Comparison of ENCODE assay signal across 11 mouse cellular contexts in genomic region chr13:110747223-110747868, GRCm38 (mm10).
DNase-seq lines count a peak whose midpoint lies in the region; ATAC-seq and TF ChIP-seq lines count a peak whose summit lies in the region.
"Had no signal": no experiment of that assay in that cellular context is flagged by ENCODE, and none has a peak within 500 bp of the region (broad histone marks: within the 10 kb centered on the region; RNA-seq: fewer than 3 reads in every experiment).

No protein-coding gene starts in this region.

- no peaks in the 10 kb centered on the region for H3K4me1 ChIP-seq in forebrain, postnatal 0 days (ENCODE audit: insufficient read depth)
- no peaks in the 10 kb centered on the region for H3K4me1 ChIP-seq in forebrain, embryonic 10.5 days
- H3K4me1 ChIP-seq in lung, embryonic 16.5 days (replicated peaks; ENCODE audit: control insufficient read depth, insufficient read depth, low read length): peaks cover 9% of the 10 kb centered on the region
- H3K4me1 ChIP-seq in hindbrain, embryonic 12.5 days: peaks cover 5% of the 10 kb centered on the region; the same call in 1 of the 2 replicates

- DNase-seq in forebrain, postnatal 0 days: peak; percentile 18
- no peak for DNase-seq in forebrain, embryonic 10.5 days (ENCODE audit: extremely low spot score, low spot score)
- peak; percentile 7 for DNase-seq in gastrocnemius, postnatal 10 days
- peak; percentile 4 for DNase-seq in kidney, adult 18-20 months
- no peak for DNase-seq in MN1 (ENCODE audit: low spot score)
- DNase-seq in left cerebral cortex, adult 8-10 months (ENCODE audit: low spot score in 2 of 2): no peak
- DNase-seq: adrenal gland, adult 2 months; thymus, postnatal 4 days had no signal

- no peak overlapping the region for H3K27ac ChIP-seq in forebrain, postnatal 0 days (ENCODE audit: low read depth, low read length)
- H3K27ac ChIP-seq in forebrain, embryonic 10.5 days: no peak overlapping the region
- H3K27ac ChIP-seq in lung, embryonic 16.5 days (ENCODE audit: low read length): peak overlapping the region; percentile 78
- H3K27ac ChIP-seq in hindbrain, embryonic 12.5 days: no peak overlapping the region
- H3K27ac ChIP-seq: embryonic facial prominence, embryonic 13.5 days had no signal

- ATAC-seq in forebrain, postnatal 0 days: no peak
- ATAC-seq in lung, embryonic 16.5 days (ENCODE audit: low read depth): peak; percentile 93
- no peak for ATAC-seq in hindbrain, embryonic 12.5 days (ENCODE audit: low FRiP score)

- H3K9ac ChIP-seq in forebrain, postnatal 0 days: no peak overlapping the region
- no peak overlapping the region for H3K9ac ChIP-seq in lung, embryonic 16.5 days (ENCODE audit: low read length)
- no peak overlapping the region for H3K9ac ChIP-seq in hindbrain, embryonic 12.5 days
- H3K9ac ChIP-seq: embryonic facial prominence, embryonic 13.5 days had no signal

- no peaks in the 10 kb centered on the region for H3K9me3 ChIP-seq in forebrain, postnatal 0 days (ENCODE audit: low read length)
- no peaks in the 10 kb centered on the region for H3K9me3 ChIP-seq in forebrain, embryonic 10.5 days
- no peaks in the 10 kb centered on the region for H3K9me3 ChIP-seq in lung, embryonic 16.5 days (ENCODE audit: control insufficient read depth, low read length)
- H3K9me3 ChIP-seq in hindbrain, embryonic 12.5 days (replicated peaks): no peaks in the 10 kb centered on the region
- H3K9me3 ChIP-seq: embryonic facial prominence, embryonic 13.5 days had no signal

- no peak for TF ChIP-seq CTCF in forebrain, postnatal 0 days (IDR thresholded peaks at IDR 0.05; ENCODE audit: low read depth)

- WGBS in forebrain, postnatal 0 days: 30% methylated on average over 6 of the region's 6 CpGs
- WGBS in forebrain, embryonic 10.5 days: 68% methylated on average over 6 of the region's 6 CpGs
- 14% methylated on average over 6 of the region's 6 CpGs for WGBS in lung, embryonic 16.5 days
- 62% methylated on average over 6 of the region's 6 CpGs for WGBS in hindbrain, embryonic 12.5 days

- no peak overlapping the region for H3K4me2 ChIP-seq in forebrain, postnatal 0 days (ENCODE audit: low read depth)
- H3K4me2 ChIP-seq in lung, embryonic 16.5 days (ENCODE audit: low read depth, low read length): no peak overlapping the region
- no peak overlapping the region for H3K4me2 ChIP-seq in hindbrain, embryonic 12.5 days (replicated peaks)
- H3K4me2 ChIP-seq: embryonic facial prominence, embryonic 13.5 days had no signal

- no peaks in the 10 kb centered on the region for H3K36me3 ChIP-seq in forebrain, postnatal 0 days (ENCODE audit: insufficient read depth)
- H3K36me3 ChIP-seq in forebrain, embryonic 10.5 days (replicated peaks): no peaks in the 10 kb centered on the region
- no peaks in the 10 kb centered on the region for H3K36me3 ChIP-seq in lung, embryonic 16.5 days (ENCODE audit: control insufficient read depth, insufficient read depth, low read length)
- H3K36me3 ChIP-seq in hindbrain, embryonic 12.5 days: no peaks in the 10 kb centered on the region
- H3K36me3 ChIP-seq: embryonic facial prominence, embryonic 13.5 days had no signal

- H3K27me3 ChIP-seq in forebrain, postnatal 0 days (ENCODE audit: insufficient read depth, low read length): no peaks in the 10 kb centered on the region
- no peaks in the 10 kb centered on the region for H3K27me3 ChIP-seq in forebrain, embryonic 10.5 days (ENCODE audit: poor library complexity, severe bottlenecking)
- no peaks in the 10 kb centered on the region for H3K27me3 ChIP-seq in lung, embryonic 16.5 days (ENCODE audit: control insufficient read depth, insufficient read depth, low read depth, low read length)
- no peaks in the 10 kb centered on the region for H3K27me3 ChIP-seq in hindbrain, embryonic 12.5 days
- H3K27me3 ChIP-seq: embryonic facial prominence, embryonic 13.5 days had no signal

- no peak overlapping the region for H3K4me3 ChIP-seq in forebrain, postnatal 0 days (ENCODE audit: low read depth, low read length)
- no peak overlapping the region for H3K4me3 ChIP-seq in forebrain, embryonic 10.5 days
- H3K4me3 ChIP-seq in lung, embryonic 16.5 days (ENCODE audit: low read length): no peak overlapping the region
- H3K4me3 ChIP-seq in hindbrain, embryonic 12.5 days: no peak overlapping the region
- H3K4me3 ChIP-seq: embryonic facial prominence, embryonic 13.5 days had no signal

Comparison
In these comparisons a context has a peak if more than half of its experiments do, and no peak if none do; other contexts are left out.
1. DNase-seq: peak in forebrain, postnatal 0 days (single experiment), gastrocnemius, postnatal 10 days (single experiment) and kidney, adult 18-20 months (single experiment); none in forebrain, embryonic 10.5 days (single experiment), MN1 (single experiment) and left cerebral cortex, adult 8-10 months (0 of 2).